Mouse (Mus musculus) erythroid progenitor cell, adult 5-6 weeks (primary cell): ENCODE results near the gene Pdss2. TPM values are rescaled to one million over a fixed set of nuclear protein-coding genes. Genes with fewer than 3 reads are reported as not detected.
"Not testable (repeated sequence)": the region's sequence is repeated elsewhere in the genome, so short reads cannot be mapped to it uniquely, and the experiment has no call there.

Source experiments
- ATAC-seq: replicated peaks from 2 replicates; pipeline ENCODE4 v1.8.0; 2016; ENCODE audit warnings: moderate number of reproducible peaks, mild to moderate bottlenecking, moderate TSS enrichment, inconsistent platforms; ENCODE audit not compliant: poor library complexity, low FRiP score, severe bottlenecking
- total RNA-seq, 2 experiments: library from RNA; stranded (forward) in 1 of 2; stranded (reverse) in 1 of 2; fragments of 150-400 nt in 1 of 2; fragments of 186-747, 209-891 nt in 1 of 2; gene quantifications; 2 replicates each; pipeline versions ENCODE4 v1.2.3 to v1.2.4; 2015 to 2017; ENCODE audit warnings: low replicate concordance in 2 of 2

Gene Pdss2
- total RNA-seq, 2 experiments from 2014 or later, result 6.1 TPM; not detected in 1

- no peak for ATAC-seq
Measured at GRCm38 (mm10) chr10:43363431-43363851, 142.2 kb downstream of the Pdss2 start.

GRCm38 (mm10) chr10:43365909-43366308, 144.6 kb downstream of the Pdss2 start:
- ATAC-seq, result no peak

- no peak for ATAC-seq
Measured at GRCm38 (mm10) chr10:43368611-43369010, 147.3 kb downstream of the Pdss2 start.

DNA sequence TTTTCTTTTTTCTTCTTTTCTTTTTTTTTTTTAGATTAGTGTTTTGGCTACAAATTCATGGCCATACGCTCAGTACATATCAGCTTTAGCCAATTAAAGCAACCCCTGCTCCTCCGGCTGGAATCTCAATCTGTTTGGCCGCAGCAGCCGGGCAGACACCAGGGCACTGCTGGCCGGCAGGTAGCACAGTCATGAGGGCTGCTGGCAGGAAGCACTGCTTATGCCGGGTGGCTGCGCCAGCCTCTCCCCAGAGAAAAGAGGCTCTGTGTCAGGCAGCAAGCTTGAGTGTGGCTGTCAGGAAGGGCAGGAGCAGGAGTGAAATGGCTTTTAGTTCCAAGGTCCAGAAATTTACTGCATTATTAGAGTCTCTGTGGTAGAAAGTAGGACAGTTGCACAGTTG, 151.0 kb downstream of the Pdss2 start:
- no peak for ATAC-seq

DNA sequence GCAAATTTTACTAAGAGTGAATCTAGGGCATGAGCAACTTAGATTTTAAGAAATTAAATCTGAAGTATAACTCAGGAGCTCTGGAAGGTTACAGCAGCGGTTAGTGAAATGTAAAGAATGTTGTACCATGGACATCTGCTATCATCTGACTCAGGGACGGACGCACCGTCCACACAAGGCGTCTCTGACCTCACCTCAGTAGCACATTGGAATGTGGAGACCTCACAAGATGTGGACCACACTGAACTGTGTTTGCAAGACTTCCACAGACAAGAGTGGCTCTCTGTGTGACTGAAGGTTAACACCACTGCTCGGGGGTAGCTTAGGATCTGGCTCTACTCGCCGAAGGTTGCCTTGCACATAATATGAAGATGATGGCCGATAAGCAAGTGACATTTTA, 151.7 kb downstream of the Pdss2 start:
- no peak for ATAC-seq

GRCm38 (mm10) chr10:43373666-43374065, 152.4 kb downstream of the Pdss2 start:
- ATAC-seq, result no peak

DNA sequence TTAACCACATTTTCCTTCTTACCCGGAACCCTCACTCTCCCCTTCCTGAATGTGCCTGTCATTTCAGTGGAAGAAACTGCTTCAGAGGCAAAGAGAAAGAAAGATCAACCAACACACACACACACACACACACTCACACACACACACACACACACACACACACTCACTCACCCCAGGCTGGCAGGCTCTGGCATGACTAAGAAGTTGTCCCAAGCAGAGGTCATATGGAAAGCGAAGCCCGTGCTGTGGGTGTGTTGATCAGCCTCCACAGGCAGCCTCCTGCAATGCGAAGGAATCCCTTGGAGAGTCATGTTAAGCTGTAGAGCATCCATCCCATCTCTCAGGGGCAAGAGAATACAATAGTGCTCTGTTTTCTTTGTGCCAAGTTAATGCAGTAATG, 154.0 kb downstream of the Pdss2 start:
- ATAC-seq, result no peak

DNA sequence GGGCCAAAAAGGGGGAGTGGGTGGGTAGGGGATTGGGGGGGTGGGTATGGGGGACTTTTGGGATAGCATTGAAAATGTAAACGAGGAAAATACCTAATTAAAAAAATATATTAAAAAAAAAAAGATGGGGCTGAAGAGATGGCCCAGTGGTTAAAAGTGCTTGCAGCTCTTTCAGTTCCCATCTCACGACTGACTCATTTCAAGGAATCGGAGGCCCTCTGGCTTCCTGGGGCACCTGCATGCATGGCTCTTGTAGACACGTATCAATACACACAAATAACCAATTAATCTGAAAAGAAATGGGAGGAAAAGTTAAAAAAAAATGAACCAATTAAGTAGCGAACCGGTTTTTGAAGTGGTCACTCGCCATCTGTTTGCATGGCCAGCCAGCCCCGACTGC, 155.5 kb downstream of the Pdss2 start:
- ATAC-seq, result no peak

- no peak for ATAC-seq
Measured at GRCm38 (mm10) chr10:43378279-43378678, 157.0 kb downstream of the Pdss2 start.

DNA sequence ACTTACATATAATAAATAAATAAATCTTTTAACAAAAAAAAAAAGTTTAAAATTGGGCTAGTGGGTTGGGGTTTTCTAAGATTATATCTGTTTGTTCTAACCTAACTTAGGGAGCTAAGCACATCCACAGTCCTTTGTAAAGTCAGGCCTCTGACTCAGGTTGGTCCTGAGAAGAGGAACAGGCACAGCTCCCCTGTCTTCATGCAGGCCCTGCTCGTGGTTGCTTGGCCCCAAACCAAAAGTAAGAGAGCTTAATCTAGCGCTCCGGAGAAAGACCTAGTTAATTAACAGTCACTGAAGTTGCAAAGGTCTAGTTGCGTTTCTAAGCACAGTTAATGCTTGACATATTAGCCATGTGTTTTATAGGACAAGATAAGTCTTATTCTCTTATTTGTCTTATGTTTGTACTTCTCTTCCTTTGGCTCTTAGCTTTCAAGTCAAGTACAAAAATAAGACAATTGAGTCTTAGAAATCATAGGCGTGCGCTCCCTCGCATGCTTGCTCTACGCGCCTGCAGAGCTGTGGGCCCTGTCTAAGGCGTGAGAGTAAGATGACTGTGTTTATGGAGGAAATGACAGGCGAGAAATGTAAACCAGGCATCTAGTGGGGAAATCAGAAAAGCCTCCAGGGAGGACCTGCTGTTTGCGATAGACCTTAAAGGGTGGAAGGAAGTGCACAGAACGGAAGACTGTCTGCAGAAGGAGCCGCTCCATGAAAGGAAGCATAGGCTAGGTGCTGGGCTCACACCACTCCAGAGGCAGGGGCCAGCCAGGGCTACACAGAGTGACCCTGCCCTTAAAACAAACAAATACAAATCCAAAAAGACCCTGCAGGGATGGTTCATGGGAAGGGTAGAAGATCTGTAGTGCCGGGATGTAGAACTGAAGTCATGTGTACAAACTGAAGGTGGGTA, 157.7 kb downstream of the Pdss2 start:
- ATAC-seq, result no peak

DNA sequence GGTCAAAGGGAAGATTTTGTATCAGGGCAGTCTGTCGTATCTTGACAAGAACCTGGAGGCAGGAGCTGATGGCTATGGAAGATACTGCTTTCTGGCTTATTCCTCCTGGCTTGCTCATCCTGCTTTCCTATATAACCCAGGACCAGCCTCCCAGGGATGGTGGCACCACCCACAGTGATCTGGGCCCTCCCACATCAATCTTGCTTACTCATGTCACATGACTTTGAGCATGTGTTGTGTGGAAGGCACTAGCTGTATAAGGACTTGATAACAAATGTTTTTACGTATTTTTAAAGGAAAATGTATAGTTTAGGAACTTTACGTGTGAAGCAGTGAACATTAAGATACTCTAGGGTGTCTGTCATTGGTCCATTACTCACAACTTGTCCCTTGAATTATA, 161.4 kb downstream of the Pdss2 start:
- no peak for ATAC-seq

DNA sequence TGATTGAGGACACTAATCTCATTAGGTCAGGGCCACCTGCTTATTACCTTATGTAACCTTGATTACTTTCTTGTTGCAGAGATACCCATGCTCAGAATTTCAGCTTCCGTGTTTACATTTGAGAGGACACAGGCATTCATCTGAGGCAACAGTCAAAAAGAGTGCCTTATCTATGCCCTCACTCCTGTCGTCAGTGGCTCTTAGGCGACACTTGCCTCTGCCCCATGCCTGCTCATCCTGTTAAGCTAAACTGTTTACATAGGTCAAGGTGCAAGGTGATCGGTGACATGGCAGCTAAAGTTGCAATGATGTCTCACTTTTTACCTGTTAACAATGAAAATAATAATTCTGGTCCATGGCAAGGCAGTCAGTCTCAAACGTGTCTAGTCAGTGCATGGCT, 163.3 kb downstream of the Pdss2 start:
- no peak for ATAC-seq

- no peak for ATAC-seq
Measured at GRCm38 (mm10) chr10:43392921-43393320, 171.6 kb downstream of the Pdss2 start.

GRCm38 (mm10) chr10:43393818-43394217, 172.5 kb downstream of the Pdss2 start:
- no peak for ATAC-seq

- ATAC-seq, result no peak
Measured at GRCm38 (mm10) chr10:43395824-43396223, 174.5 kb downstream of the Pdss2 start.

DNA sequence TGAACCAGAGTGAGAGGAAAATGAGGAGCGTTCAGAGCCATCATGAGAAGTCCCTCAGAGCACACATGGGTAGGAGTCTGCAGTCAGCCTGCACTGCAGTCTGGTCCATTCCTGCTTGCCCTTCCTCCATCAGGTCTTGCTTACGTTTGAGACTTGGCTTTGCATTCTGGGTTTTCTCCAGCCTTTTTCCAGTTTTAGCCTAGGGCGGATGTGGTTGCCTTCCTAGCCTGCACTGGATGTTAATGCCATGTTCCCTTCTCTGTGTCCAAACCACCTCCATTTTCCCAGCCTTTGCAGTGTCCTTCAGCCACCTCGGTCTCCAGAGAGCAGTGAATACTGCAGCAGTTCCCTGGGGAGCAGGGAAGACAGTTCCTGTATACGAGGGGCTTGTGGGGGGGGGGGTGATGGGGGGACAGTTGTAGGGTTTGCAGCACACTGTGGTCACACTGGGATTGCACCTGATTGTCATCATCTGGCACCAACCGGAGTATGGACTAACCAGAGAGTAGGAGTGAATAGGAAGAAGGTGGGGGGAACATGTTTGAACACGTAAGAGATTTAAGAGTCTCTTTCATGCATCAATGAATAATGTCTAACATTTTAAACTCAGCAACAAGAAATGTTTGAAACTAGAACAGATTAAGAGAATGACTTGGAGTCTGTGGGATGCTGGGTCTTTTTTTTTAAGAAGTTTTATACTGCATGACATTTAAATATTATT, 178.5 kb downstream of the Pdss2 start:
- no peak for ATAC-seq

DNA sequence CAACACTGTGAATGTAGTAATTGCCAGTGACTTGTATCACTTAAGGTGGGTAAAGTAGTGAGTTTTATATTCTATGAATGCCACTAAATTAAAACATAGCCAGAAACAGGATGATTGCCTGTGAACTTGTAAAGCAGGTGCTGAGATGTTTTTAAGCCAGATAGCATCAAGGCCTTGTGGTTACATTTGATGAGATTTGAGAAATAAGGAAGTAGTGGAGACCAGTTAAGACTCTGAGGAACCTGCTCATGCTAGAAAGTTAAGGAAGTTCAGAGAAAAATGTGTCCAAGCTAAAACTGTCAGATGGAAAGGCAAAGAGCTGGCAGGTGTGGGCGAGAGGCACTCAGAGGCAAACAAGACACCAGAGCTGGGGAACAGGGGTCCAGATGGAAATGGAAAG, 184.8 kb downstream of the Pdss2 start:
- no peak for ATAC-seq

- no peak for ATAC-seq
Measured at GRCm38 (mm10) chr10:43406885-43407284, 185.6 kb downstream of the Pdss2 start.

- ATAC-seq, result no peak
Measured at GRCm38 (mm10) chr10:43409506-43410230, 188.4 kb downstream of the Pdss2 start.

GRCm38 (mm10) chr10:43411164-43411563, 189.9 kb downstream of the Pdss2 start:
- ATAC-seq, result not testable (repeated sequence)
